Mouse (Mus musculus): ENCODE results near the gene Pip5k1c. TPM values are rescaled to one million over a fixed set of nuclear protein-coding genes. Genes with fewer than 3 reads are reported as not detected.
A peak's percentile ranks its signal among the peaks of the same experiment; 100 is the strongest.

Pip5k1c gene
- polyA plus RNA-seq, 1 experiment from 2014 or later = 13.2 TPM

DNA sequence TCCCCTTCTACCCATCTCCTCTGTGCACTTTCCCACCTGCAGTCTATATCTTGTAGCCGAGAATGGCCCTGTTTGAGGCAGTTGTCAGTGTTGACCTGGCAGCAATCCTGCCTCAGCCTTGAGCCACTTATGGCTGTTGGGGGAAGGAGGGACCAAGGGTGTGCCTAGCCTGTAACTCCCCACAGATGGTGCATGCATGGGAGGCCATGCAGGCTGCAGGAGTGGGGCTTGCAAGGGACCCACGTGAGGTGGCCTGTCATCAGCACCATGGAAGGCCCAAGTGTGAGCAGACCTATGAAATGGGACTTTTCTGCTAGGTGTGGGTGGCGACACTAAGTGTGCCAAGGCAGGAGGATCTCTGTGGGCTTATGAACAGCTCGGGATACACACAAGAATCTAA lies 72.3 kb downstream of the Pip5k1c start:
- no peak for DNase-seq
- H3K4me3 ChIP-seq (replicated peaks) = no peak overlapping the region
- H3K9me3 ChIP-seq (replicated peaks) = no peaks in the 10 kb centered on the region
- peaks cover 82% of the 10 kb centered on the region for H3K4me1 ChIP-seq (replicated peaks)
- WGBS (ENCODE audit: insufficient replicate concordance) = 48% methylated on average over 4 of the region's 4 CpGs
- peak overlapping the region; percentile 98 for H3K27ac ChIP-seq
- peak overlapping the region; percentile 95; the same call in 1 of the 2 replicates for H3K4me2 ChIP-seq
- peaks cover 82% of the 10 kb centered on the region for H3K36me3 ChIP-seq
- ATAC-seq (ENCODE audit: low read depth) = no peak
- H3K9ac ChIP-seq = peak overlapping the region; percentile 99
- H3K27me3 ChIP-seq = no peaks in the 10 kb centered on the region

DNA sequence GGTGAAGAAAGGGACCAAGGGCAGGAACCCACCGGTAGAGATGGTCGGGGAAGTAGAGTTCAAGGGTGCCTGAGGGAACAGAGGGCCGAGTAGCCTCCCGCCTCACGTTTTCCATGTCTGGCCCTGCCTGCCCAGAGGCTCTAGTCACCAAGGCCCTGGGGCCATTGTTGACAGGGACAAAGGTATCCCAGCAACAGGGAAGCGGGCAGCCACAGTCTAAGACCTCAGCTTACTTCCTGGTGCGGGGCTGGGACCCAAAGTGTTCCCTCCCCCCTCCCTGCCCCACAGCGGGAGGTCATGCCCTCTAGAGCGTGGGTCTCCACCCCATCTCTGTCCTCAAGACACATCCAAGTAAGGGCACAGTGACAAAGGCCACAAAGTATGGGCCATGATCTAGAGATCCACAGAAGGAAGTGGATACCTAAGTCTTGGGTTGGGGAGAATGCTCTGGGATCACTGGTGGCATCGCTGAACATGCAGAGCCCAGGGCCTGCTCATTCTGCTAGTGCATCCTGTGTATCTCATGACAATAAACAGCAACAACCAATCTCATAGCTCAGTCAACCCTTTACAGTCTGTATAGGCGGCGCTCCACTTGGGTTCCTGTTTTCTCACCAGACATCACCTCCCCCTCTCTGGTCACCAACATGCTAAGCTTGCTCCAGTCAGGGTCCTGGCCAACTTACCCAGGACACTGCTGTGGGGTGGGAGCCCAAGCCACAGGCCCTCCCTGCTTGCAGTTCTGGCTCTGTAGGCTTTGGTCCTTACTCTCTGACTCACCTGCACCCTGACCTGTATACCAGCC lies 73.1 kb downstream of the Pip5k1c start, which contains the start of gene 4930404N11Rik:
Gene 4930404N11Rik, minus strand, starts transcription at position 145 of the 805 bp plus-strand sequence.
- Histone ChIP-seq H3K4me2 (peak within 1 kb of the TSS; percentile 95), H3K27ac (peak within 1 kb of the TSS; percentile 98), H3K36me3 (peaks cover 82% of the 10 kb centered on the region), H3K4me1 (replicated peaks) (peaks cover 74% of the 10 kb centered on the region), H3K27me3 (no peaks in the 10 kb centered on the region), H3K9me3 (replicated peaks) (no peaks in the 10 kb centered on the region), H3K9ac (peak within 1 kb of the TSS; percentile 99), H3K4me3 (replicated peaks) (peak within 1 kb of the TSS; percentile 29; the same call in 1 of the 2 replicates)
- 30% methylated on average over 12 of the region's 12 CpGs for WGBS (ENCODE audit: insufficient replicate concordance)
- DNase-seq (no peak), ATAC-seq (ENCODE audit: low read depth) (no peak)

DNA sequence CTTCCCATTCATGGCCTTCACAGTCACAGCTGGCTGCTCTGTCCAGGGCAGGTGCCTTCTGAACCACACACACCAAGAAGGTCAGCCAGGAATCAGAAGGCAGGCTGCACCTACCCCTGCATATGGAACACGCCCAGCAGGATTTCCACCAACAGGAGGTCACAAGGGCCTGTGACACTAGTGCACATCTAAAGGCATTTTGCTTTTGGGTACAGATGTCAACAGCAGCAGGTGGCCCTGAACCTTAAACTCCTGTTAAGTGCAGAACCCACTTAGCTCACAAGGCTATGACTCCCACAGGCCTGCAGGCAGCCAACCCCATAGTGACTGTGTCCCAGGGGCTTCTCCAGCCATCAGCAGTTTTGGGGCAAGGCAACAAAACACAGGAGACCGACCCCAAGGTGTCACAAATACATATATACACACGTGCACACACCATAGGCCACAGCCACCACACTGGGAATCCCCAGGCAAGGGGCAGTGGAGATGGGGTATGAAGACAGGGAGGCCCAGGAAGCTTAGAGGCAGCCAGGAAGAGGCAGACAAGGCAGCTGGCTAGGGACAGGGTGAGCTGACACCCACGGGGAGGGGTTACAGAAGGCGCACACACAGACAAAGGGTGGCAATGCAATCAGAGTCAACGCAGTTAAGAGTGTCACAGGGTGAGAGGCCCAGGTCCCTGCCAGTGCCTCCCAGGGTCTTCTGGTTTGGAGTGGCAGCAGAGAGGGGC lies 73.9 kb downstream of the Pip5k1c start:
- H3K4me3 ChIP-seq (replicated peaks) = no peak overlapping the region
- H3K9ac ChIP-seq = peak overlapping the region; percentile 26; the same call in 1 of the 2 replicates
- no peak for DNase-seq
- H3K9me3 ChIP-seq (replicated peaks) = no peaks in the 10 kb centered on the region
- no peak for ATAC-seq (ENCODE audit: low read depth)
- WGBS (ENCODE audit: insufficient replicate concordance) = 60% methylated on average over 6 of the region's 6 CpGs
- peak overlapping the region; percentile 98 for H3K27ac ChIP-seq
- no peaks in the 10 kb centered on the region for H3K27me3 ChIP-seq
- peaks cover 67% of the 10 kb centered on the region for H3K4me1 ChIP-seq (replicated peaks)
- no peak overlapping the region for H3K4me2 ChIP-seq
- peaks cover 82% of the 10 kb centered on the region for H3K36me3 ChIP-seq

- peaks cover 82% of the 10 kb centered on the region for H3K36me3 ChIP-seq
- H3K9me3 ChIP-seq (replicated peaks) = no peaks in the 10 kb centered on the region
- H3K27me3 ChIP-seq = no peaks in the 10 kb centered on the region
- DNase-seq (no peak), ATAC-seq (ENCODE audit: low read depth) (no peak)
- H3K4me3 ChIP-seq (replicated peaks) = no peak overlapping the region
- 0 out of 2 replicates have a peak overlapping the region, but pooled peaks have one; percentile 26 for H3K9ac ChIP-seq
- WGBS (ENCODE audit: insufficient replicate concordance) = 88% methylated on average over 6 of the region's 6 CpGs
- no peak overlapping the region for H3K4me2 ChIP-seq
- H3K27ac ChIP-seq = peak overlapping the region; percentile 98
- H3K4me1 ChIP-seq (replicated peaks) = peaks cover 64% of the 10 kb centered on the region
Measured at GRCm38 (mm10) chr10:81367207-81367495, 74.4 kb downstream of the Pip5k1c start.

Small RNAs within 50 kb of the gene (microRNA-seq; reads per million reads assigned to microRNA genes)
- gene Mir3057 = 10.6 reads per million, percentile 24 among the genes with 10 or more reads in this experiment

Other genes with a start within 250 kb of the Pip5k1c start
- 69.1 and 71.6 TPM in 2 replicates for gene Sgta, start 232.8 kb upstream of the Pip5k1c start, polyA plus RNA-seq (2015; fragmentation: Nextera tagmentation; extraction: Ambion mirVana)
- 35.1 and 38.2 TPM in 2 replicates for gene Thop1, start 222.9 kb upstream of the Pip5k1c start, polyA plus RNA-seq (2015; fragmentation: Nextera tagmentation; extraction: Ambion mirVana)
- gene Creb3l3, start 194.1 kb upstream of the Pip5k1c start, polyA plus RNA-seq (2015; fragmentation: Nextera tagmentation; extraction: Ambion mirVana) = 22.3 and 22.5 TPM in 2 replicates
- gene Map2k2, start 187.0 kb upstream of the Pip5k1c start, polyA plus RNA-seq (2015; fragmentation: Nextera tagmentation; extraction: Ambion mirVana) = 127 and 130 TPM in 2 replicates
- gene Zbtb7a, start 157.7 kb upstream of the Pip5k1c start, polyA plus RNA-seq (2015; fragmentation: Nextera tagmentation; extraction: Ambion mirVana) = 49.1 and 49.6 TPM in 2 replicates
- 23.5 and 23.8 TPM in 2 replicates for gene Pias4, start 125.0 kb upstream of the Pip5k1c start, polyA plus RNA-seq (2015; fragmentation: Nextera tagmentation; extraction: Ambion mirVana)
- gene Eef2, start 116.3 kb upstream of the Pip5k1c start, polyA plus RNA-seq (2015; fragmentation: Nextera tagmentation; extraction: Ambion mirVana) = 369 and 384 TPM in 2 replicates
- 19.3 and 20.9 TPM in 2 replicates for gene Dapk3, start 110.0 kb upstream of the Pip5k1c start, polyA plus RNA-seq (2015; fragmentation: Nextera tagmentation; extraction: Ambion mirVana)
- gene 4930442H23Rik, start 109.1 kb upstream of the Pip5k1c start, polyA plus RNA-seq (2015; fragmentation: Nextera tagmentation; extraction: Ambion mirVana) = 0.08 TPM in 1 of 2 replicates, not detected in the other
- gene Nmrk2, start 90.9 kb upstream of the Pip5k1c start, polyA plus RNA-seq (2015; fragmentation: Nextera tagmentation; extraction: Ambion mirVana) = not detected in 2 replicates
- gene Atcay, start 62.1 kb upstream of the Pip5k1c start, polyA plus RNA-seq (2015; fragmentation: Nextera tagmentation; extraction: Ambion mirVana) = 0.05 and 0.08 TPM in 2 replicates
- gene Zfr2, start 59.8 kb upstream of the Pip5k1c start, polyA plus RNA-seq (2015; fragmentation: Nextera tagmentation; extraction: Ambion mirVana) = 0.28 and 0.43 TPM in 2 replicates
- gene Matk, start 40.0 kb upstream of the Pip5k1c start, polyA plus RNA-seq (2015; fragmentation: Nextera tagmentation; extraction: Ambion mirVana) = 1.2 and 1.8 TPM in 2 replicates
- 130 and 134 TPM in 2 replicates for gene Mrpl54, start 26.0 kb upstream of the Pip5k1c start, polyA plus RNA-seq (2015; fragmentation: Nextera tagmentation; extraction: Ambion mirVana)
- gene Apba3, start 26.0 kb upstream of the Pip5k1c start, polyA plus RNA-seq (2015; fragmentation: Nextera tagmentation; extraction: Ambion mirVana) = 24.5 and 26.7 TPM in 2 replicates
- 0.35 and 0.43 TPM in 2 replicates for gene Tjp3, start 1.4 kb upstream of the Pip5k1c start, polyA plus RNA-seq (2015; fragmentation: Nextera tagmentation; extraction: Ambion mirVana)
- 29.5 and 33.0 TPM in 2 replicates for gene Cactin, start 28.1 kb downstream of the Pip5k1c start, polyA plus RNA-seq (2015; fragmentation: Nextera tagmentation; extraction: Ambion mirVana)
- gene Tbxa2r, start 35.8 kb downstream of the Pip5k1c start, polyA plus RNA-seq (2015; fragmentation: Nextera tagmentation; extraction: Ambion mirVana) = 5.2 and 5.3 TPM in 2 replicates
- gene Gipc3, start 50.3 kb downstream of the Pip5k1c start, polyA plus RNA-seq (2015; fragmentation: Nextera tagmentation; extraction: Ambion mirVana) = not detected in 2 replicates
- 27.1 and 30.3 TPM in 2 replicates for gene Hmg20b, start 57.5 kb downstream of the Pip5k1c start, polyA plus RNA-seq (2015; fragmentation: Nextera tagmentation; extraction: Ambion mirVana)
- gene Mfsd12, start 64.5 kb downstream of the Pip5k1c start, polyA plus RNA-seq (2015; fragmentation: Nextera tagmentation; extraction: Ambion mirVana) = 12.5 and 13.1 TPM in 2 replicates
- 1.2 and 1.4 TPM in 2 replicates for gene 4930404N11Rik, start 72.9 kb downstream of the Pip5k1c start, polyA plus RNA-seq (2015; fragmentation: Nextera tagmentation; extraction: Ambion mirVana)
- gene Fzr1, start 85.6 kb downstream of the Pip5k1c start, polyA plus RNA-seq (2015; fragmentation: Nextera tagmentation; extraction: Ambion mirVana) = 89.5 and 94.1 TPM in 2 replicates
- 61.1 and 68.7 TPM in 2 replicates for gene Dohh, start 91.5 kb downstream of the Pip5k1c start, polyA plus RNA-seq (2015; fragmentation: Nextera tagmentation; extraction: Ambion mirVana)
- gene Gm48551, start 91.5 kb downstream of the Pip5k1c start, polyA plus RNA-seq (2015; fragmentation: Nextera tagmentation; extraction: Ambion mirVana) = 0.86 and 0.89 TPM in 2 replicates
- gene Gm48552, start 96.0 kb downstream of the Pip5k1c start, polyA plus RNA-seq (2015; fragmentation: Nextera tagmentation; extraction: Ambion mirVana) = 0.93 TPM in 1 of 2 replicates, not detected in the other
- gene Smim24, start 100.1 kb downstream of the Pip5k1c start, polyA plus RNA-seq (2015; fragmentation: Nextera tagmentation; extraction: Ambion mirVana) = 1.8 TPM in 2 replicates
- 9.8 and 9.9 TPM in 2 replicates for gene Nfic, start 162.7 kb downstream of the Pip5k1c start, polyA plus RNA-seq (2015; fragmentation: Nextera tagmentation; extraction: Ambion mirVana)
- gene Celf5, start 189.7 kb downstream of the Pip5k1c start, polyA plus RNA-seq (2015; fragmentation: Nextera tagmentation; extraction: Ambion mirVana) = 0.13 and 0.15 TPM in 2 replicates
- 41.5 TPM in 2 replicates for gene Ncln, start 203.4 kb downstream of the Pip5k1c start, polyA plus RNA-seq (2015; fragmentation: Nextera tagmentation; extraction: Ambion mirVana)
- 2.3 and 2.4 TPM in 2 replicates for gene S1pr4, start 207.2 kb downstream of the Pip5k1c start, polyA plus RNA-seq (2015; fragmentation: Nextera tagmentation; extraction: Ambion mirVana)
- 7.2 and 7.5 TPM in 2 replicates for gene Gna15, start 231.3 kb downstream of the Pip5k1c start, polyA plus RNA-seq (2015; fragmentation: Nextera tagmentation; extraction: Ambion mirVana)

Measured in liver, embryonic 13.5 days (tissue).